Mouse (Mus musculus): ENCODE results near the gene Sprn. TPM values are rescaled to one million over a fixed set of nuclear protein-coding genes. Genes with fewer than 3 reads are reported as not detected.

Gene Sprn
- 0.04 and 0.08 TPM in 2 replicates for polyA plus RNA-seq (2012; rRNA removed)

GRCm38 (mm10) chr7:140154218-140154927, at the start of gene Sprn:
Gene Sprn (minus strand): TSS chr7:140154877.
- WGBS, result 18% methylated on average over 28 of the region's 28 CpGs
- DNase-seq (ENCODE audit: low read depth in 1 of 2, low spot score in 2 of 2), result no peak
- no peak within 1 kb of the TSS for H3K27ac ChIP-seq (ENCODE audit: insufficient read depth, low read length)
- H3K36me3 ChIP-seq (ENCODE audit: control insufficient read depth, insufficient read depth, low read length), result peaks cover 2% of the 10 kb centered on the region; the same call in 1 of the 2 replicates
- H3K4me1 ChIP-seq (ENCODE audit: control insufficient read depth, insufficient read depth, insufficient read length), result no peaks in the 10 kb centered on the region
- TF ChIP-seq CTCF (IDR thresholded peaks at IDR 0.05; ENCODE audit: extremely low read depth, insufficient read depth, insufficient read length, insufficient replicate concordance) (no peak), POLR2A (IDR thresholded peaks at IDR 0.05; ENCODE audit: low read depth, low read length) (no peak)
- peaks cover 8% of the 10 kb centered on the region; the same call in 1 of the 2 replicates for H3K27me3 ChIP-seq (ENCODE audit: control insufficient read depth, insufficient read depth, low read length)
- H3K4me3 ChIP-seq (ENCODE audit: extremely low read depth, insufficient read depth, insufficient read length), result no peak within 1 kb of the TSS

GRCm38 (mm10) chr7:140201090-140201489, 46.4 kb upstream of the Sprn start:
- TF ChIP-seq CTCF (IDR thresholded peaks at IDR 0.05; ENCODE audit: extremely low read depth, insufficient read depth, insufficient read length, insufficient replicate concordance) (no peak), POLR2A (IDR thresholded peaks at IDR 0.05; ENCODE audit: low read depth, low read length) (no peak)
- H3K36me3 ChIP-seq (ENCODE audit: control insufficient read depth, insufficient read depth, low read length), result no peaks in the 10 kb centered on the region
- H3K4me1 ChIP-seq (ENCODE audit: control insufficient read depth, insufficient read depth, insufficient read length), result peaks cover 4% of the 10 kb centered on the region; the same call in 1 of the 2 replicates
- no peaks in the 10 kb centered on the region for H3K27me3 ChIP-seq (ENCODE audit: control insufficient read depth, insufficient read depth, low read length)
- H3K27ac ChIP-seq (ENCODE audit: insufficient read depth, low read length), result no peak overlapping the region
- 77% methylated on average over 4 of the region's 4 CpGs for WGBS
- H3K4me3 ChIP-seq (ENCODE audit: extremely low read depth, insufficient read depth, insufficient read length), result no peak overlapping the region
- DNase-seq (ENCODE audit: low read depth in 1 of 2, low spot score in 2 of 2), result no peak

- H3K36me3 ChIP-seq (ENCODE audit: control insufficient read depth, insufficient read depth, low read length), result no peaks in the 10 kb centered on the region
- no peak for TF ChIP-seq CTCF (IDR thresholded peaks at IDR 0.05; ENCODE audit: extremely low read depth, insufficient read depth, insufficient read length, insufficient replicate concordance)
- no peaks in the 10 kb centered on the region for H3K27me3 ChIP-seq (ENCODE audit: control insufficient read depth, insufficient read depth, low read length)
- H3K4me3 ChIP-seq (ENCODE audit: extremely low read depth, insufficient read depth, insufficient read length), result no peak overlapping the region
- no peaks in the 10 kb centered on the region for H3K4me1 ChIP-seq (ENCODE audit: control insufficient read depth, insufficient read depth, insufficient read length)
- DNase-seq (ENCODE audit: low read depth in 1 of 2, low spot score in 2 of 2), result no peak
- no peak overlapping the region for H3K27ac ChIP-seq (ENCODE audit: insufficient read depth, low read length)
- 70% methylated on average over 8 of the region's 8 CpGs for WGBS
Observed at GRCm38 (mm10) chr7:140196002-140196401, 41.3 kb upstream of the Sprn start.

- DNase-seq (ENCODE audit: low read depth in 1 of 2, low spot score in 2 of 2), result no peak
- no peak overlapping the region for H3K4me3 ChIP-seq (ENCODE audit: extremely low read depth, insufficient read depth, insufficient read length)
- WGBS, result 82% methylated on average over 4 of the region's 4 CpGs
- H3K27me3 ChIP-seq (ENCODE audit: control insufficient read depth, insufficient read depth, low read length), result no peaks in the 10 kb centered on the region
- TF ChIP-seq POLR2A (IDR thresholded peaks at IDR 0.05; ENCODE audit: low read depth, low read length), result no peak
- no peak for TF ChIP-seq CTCF (IDR thresholded peaks at IDR 0.05; ENCODE audit: extremely low read depth, insufficient read depth, insufficient read length, insufficient replicate concordance)
- H3K27ac ChIP-seq (ENCODE audit: insufficient read depth, low read length), result no peak overlapping the region
- H3K36me3 ChIP-seq (ENCODE audit: control insufficient read depth, insufficient read depth, low read length), result no peaks in the 10 kb centered on the region
- H3K4me1 ChIP-seq (ENCODE audit: control insufficient read depth, insufficient read depth, insufficient read length), result no peaks in the 10 kb centered on the region
Observed at GRCm38 (mm10) chr7:140194031-140194430, 39.4 kb upstream of the Sprn start.

- Histone ChIP-seq H3K4me1 (ENCODE audit: control insufficient read depth, insufficient read depth, insufficient read length) (no peaks in the 10 kb centered on the region), H3K27ac (ENCODE audit: insufficient read depth, low read length) (peak overlapping the region; percentile 33), H3K36me3 (ENCODE audit: control insufficient read depth, insufficient read depth, low read length) (no peaks in the 10 kb centered on the region), H3K27me3 (ENCODE audit: control insufficient read depth, insufficient read depth, low read length) (no peaks in the 10 kb centered on the region), H3K4me3 (ENCODE audit: extremely low read depth, insufficient read depth, insufficient read length) (no peak overlapping the region)
- DNase-seq (ENCODE audit: low read depth in 1 of 2, low spot score in 2 of 2), result no peak
- TF ChIP-seq CTCF (IDR thresholded peaks at IDR 0.05; ENCODE audit: extremely low read depth, insufficient read depth, insufficient read length, insufficient replicate concordance) (no peak), POLR2A (IDR thresholded peaks at IDR 0.05; ENCODE audit: low read depth, low read length) (no peak)
- WGBS, result 54% methylated on average over 2 of the region's 2 CpGs
Observed at GRCm38 (mm10) chr7:140192851-140193250, 38.2 kb upstream of the Sprn start.

- H3K27me3 ChIP-seq (ENCODE audit: control insufficient read depth, insufficient read depth, low read length), result no peaks in the 10 kb centered on the region
- TF ChIP-seq CTCF (IDR thresholded peaks at IDR 0.05; ENCODE audit: extremely low read depth, insufficient read depth, insufficient read length, insufficient replicate concordance) (no peak), POLR2A (IDR thresholded peaks at IDR 0.05; ENCODE audit: low read depth, low read length) (no peak)
- no peaks in the 10 kb centered on the region for H3K4me1 ChIP-seq (ENCODE audit: control insufficient read depth, insufficient read depth, insufficient read length)
- H3K4me3 ChIP-seq (ENCODE audit: extremely low read depth, insufficient read depth, insufficient read length), result no peak overlapping the region
- no peak for DNase-seq (ENCODE audit: low read depth in 1 of 2, low spot score in 2 of 2)
- 55% methylated on average over 2 of the region's 2 CpGs for WGBS
- peak overlapping the region; percentile 33; the same call in 1 of the 2 replicates for H3K27ac ChIP-seq (ENCODE audit: insufficient read depth, low read length)
- H3K36me3 ChIP-seq (ENCODE audit: control insufficient read depth, insufficient read depth, low read length), result no peaks in the 10 kb centered on the region
Observed at GRCm38 (mm10) chr7:140192445-140192844, 37.8 kb upstream of the Sprn start.

GRCm38 (mm10) chr7:140190435-140190834, 35.8 kb upstream of the Sprn start:
- DNase-seq (ENCODE audit: low read depth in 1 of 2, low spot score in 2 of 2), result no peak
- TF ChIP-seq POLR2A (IDR thresholded peaks at IDR 0.05; ENCODE audit: low read depth, low read length) (no peak), CTCF (IDR thresholded peaks at IDR 0.05; ENCODE audit: extremely low read depth, insufficient read depth, insufficient read length, insufficient replicate concordance) (no peak)
- Histone ChIP-seq H3K27ac (ENCODE audit: insufficient read depth, low read length) (no peak overlapping the region), H3K27me3 (ENCODE audit: control insufficient read depth, insufficient read depth, low read length) (no peaks in the 10 kb centered on the region), H3K36me3 (ENCODE audit: control insufficient read depth, insufficient read depth, low read length) (no peaks in the 10 kb centered on the region), H3K4me3 (ENCODE audit: extremely low read depth, insufficient read depth, insufficient read length) (no peak overlapping the region), H3K4me1 (ENCODE audit: control insufficient read depth, insufficient read depth, insufficient read length) (no peaks in the 10 kb centered on the region)
- WGBS, result 96% methylated on average over 1 of the region's 1 CpGs

Data from spleen, adult 2 months (tissue).